Mouse (Mus musculus) liver, adult 2 months (tissue): ENCODE results near the gene Igf2bp3. TPM values are rescaled to one million over a fixed set of nuclear protein-coding genes. Genes with fewer than 3 reads are reported as not detected.

Experiments used
- DNase-seq: peaks from one replicate; pipeline ENCODE4 v3.0.0-alpha.2; 2011; ENCODE audit warnings: low read depth, low spot score; ENCODE audit errors: extremely low read depth
- H3K27ac ChIP-seq: fragments of 200-500 bp; replicated peaks from 2 replicates; pipeline ENCODE4 v1.5.1; 2012; ENCODE audit warnings: low read depth, mild to moderate bottlenecking, control low read depth, inconsistent platforms, low read length; ENCODE audit not compliant: insufficient read depth
- H3K27me3 ChIP-seq: fragments of 200-500 bp; 2 replicates; pipeline ENCODE4 v1.6.1; 2012; ENCODE audit warnings: mild to moderate bottlenecking, moderate library complexity, low read length, inconsistent platforms; ENCODE audit not compliant: control insufficient read depth, insufficient read depth
- H3K36me3 ChIP-seq: fragments of 200-500 bp; 2 replicates; pipeline ENCODE4 v1.6.1; 2012; ENCODE audit warnings: low read length, inconsistent platforms; ENCODE audit not compliant: control insufficient read depth, insufficient read depth
- H3K4me1 ChIP-seq: fragments of 200-500 bp; 2 replicates; pipeline ENCODE4 v1.6.1; 2011; ENCODE audit warnings: low read length; ENCODE audit not compliant: control insufficient read depth, insufficient read depth
- H3K4me3 ChIP-seq: fragments of 200-500 bp; 2 replicates; pipeline ENCODE4 v1.5.1; 2011; ENCODE audit warnings: low read depth, mild to moderate bottlenecking, control low read depth, low read length, moderate library complexity; ENCODE audit not compliant: insufficient read depth
- H3K79me2 ChIP-seq: fragments of 200-500 bp; 2 replicates; pipeline ENCODE4 v1.6.1; 2012; ENCODE audit warnings: inconsistent platforms, mild to moderate bottlenecking, low read length, moderate library complexity; ENCODE audit not compliant: control insufficient read depth, insufficient read depth
- H3K9ac ChIP-seq: fragments of 200-500 bp; 2 replicates; pipeline ENCODE4 v1.6.1; 2012; ENCODE audit warnings: low read depth, mild to moderate bottlenecking, control low read depth, inconsistent platforms, low read length
- CTCF ChIP-seq: fragments of 200-500 bp; IDR thresholded peaks from 2 replicates; pipeline ENCODE4 v1.5.1; 2011; ENCODE audit warnings: low read depth, low read length, control low read depth
- POLR2A ChIP-seq: fragments of 200-500 bp; IDR thresholded peaks from 2 replicates; pipeline ENCODE4 v1.6.1; 2011; ENCODE audit warnings: low read length, control low read depth; ENCODE audit not compliant: insufficient read depth; ENCODE audit errors: extremely low read depth
- WGBS: fragments of 180-500 bp; shearing (Covaris S2); methylation state at CpG from one replicate; pipeline ENCODE4 v1.1.7; 2018; 5-methylcytosine and 5-hydroxymethylcytosine counted together
- polyA plus RNA-seq: library from polyadenylated mRNA; depleted of rRNA; stranded (reverse); fragments of >200 nt; gene quantifications from 2 replicates; pipeline ENCODE4 v1.2.3, GENCODE M21; 2012
- total RNA-seq: library from RNA; depleted of rRNA; stranded (reverse); fragments of >200 nt; gene quantifications from 2 replicates; pipeline ENCODE4 v1.2.3, GENCODE M21; 2014

The Igf2bp3 gene
- total and polyA plus RNA-seq, 2 experiments: 0.21 to 0.46 TPM

DNA sequence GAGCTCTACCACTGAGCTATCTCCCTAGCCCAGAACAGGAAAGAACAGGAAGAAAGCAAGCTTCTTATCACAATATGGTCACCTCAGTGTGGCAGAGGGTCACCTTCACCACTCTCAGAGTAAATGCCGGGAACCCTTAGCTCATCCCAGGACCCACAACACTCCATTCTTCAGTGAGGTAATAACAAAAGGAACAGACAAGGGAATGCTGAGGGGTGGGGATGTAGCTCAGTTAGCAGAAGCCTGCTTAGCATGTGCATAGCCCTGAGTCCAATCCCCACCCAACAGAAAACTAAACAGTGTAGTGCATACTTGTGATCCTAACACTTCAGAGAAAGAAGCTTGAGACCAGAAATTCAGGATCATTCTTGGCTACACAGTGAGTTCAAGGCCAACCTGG is 115.7 kb downstream of the Igf2bp3 start:
- peaks cover 7% of the 10 kb centered on the region; the same call in 1 of the 2 replicates for H3K4me1 ChIP-seq
- no peak overlapping the region for H3K9ac ChIP-seq
- H3K4me3 ChIP-seq: no peak overlapping the region
- no peaks in the 10 kb centered on the region for H3K27me3 ChIP-seq
- WGBS: 86% methylated on average over 1 of the region's 1 CpGs
- no peaks in the 10 kb centered on the region for H3K36me3 ChIP-seq
- no peaks in the 10 kb centered on the region for H3K79me2 ChIP-seq
- H3K27ac ChIP-seq: no peak overlapping the region
- no peak for DNase-seq
- TF ChIP-seq POLR2A: no peak
- TF ChIP-seq CTCF: no peak

DNA sequence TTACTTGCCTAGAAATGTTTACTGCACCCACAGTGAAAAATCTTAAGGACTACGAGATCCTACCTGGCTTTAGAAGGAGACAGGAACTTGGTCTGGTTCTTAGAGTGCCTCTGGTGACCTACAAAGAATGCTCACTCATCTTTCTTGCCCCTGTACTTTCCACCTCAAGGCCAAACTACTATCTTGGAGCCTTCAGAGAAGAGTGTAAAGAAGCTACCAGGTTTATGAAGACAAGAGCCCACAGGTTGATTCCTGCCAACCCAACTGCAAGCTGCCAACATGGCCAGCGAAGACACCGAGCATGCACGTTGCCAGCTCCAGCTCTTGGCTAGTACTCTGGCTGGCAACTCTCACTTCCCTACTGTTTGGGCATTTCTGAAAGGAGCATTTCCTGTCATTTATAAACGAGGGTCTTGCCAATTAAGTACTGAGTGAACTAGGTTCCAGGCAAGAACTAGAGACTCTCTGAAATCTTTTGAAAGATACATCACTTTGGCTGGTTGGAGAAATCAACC is 117.1 kb downstream of the Igf2bp3 start:
- Histone ChIP-seq H3K27ac (no peak overlapping the region), H3K4me3 (no peak overlapping the region), H3K4me1 (peaks cover 7% of the 10 kb centered on the region; the same call in 1 of the 2 replicates), H3K9ac (no peak overlapping the region), H3K27me3 (no peaks in the 10 kb centered on the region), H3K79me2 (no peaks in the 10 kb centered on the region), H3K36me3 (no peaks in the 10 kb centered on the region)
- DNase-seq: peak; percentile 41
- no peak for TF ChIP-seq CTCF
- no peak for TF ChIP-seq POLR2A
- WGBS: 16% methylated on average over 5 of the region's 5 CpGs

- H3K9ac ChIP-seq: no peak overlapping the region
- H3K79me2 ChIP-seq: no peaks in the 10 kb centered on the region
- H3K27ac ChIP-seq: no peak overlapping the region
- peak; percentile 91 for DNase-seq
- H3K36me3 ChIP-seq: no peaks in the 10 kb centered on the region
- H3K4me1 ChIP-seq: peaks cover 7% of the 10 kb centered on the region; the same call in 1 of the 2 replicates
- no peaks in the 10 kb centered on the region for H3K27me3 ChIP-seq
- 6% methylated on average over 13 of the region's 13 CpGs for WGBS
- TF ChIP-seq POLR2A (no peak), CTCF (no peak)
- no peak overlapping the region for H3K4me3 ChIP-seq
These were observed 117.8 kb downstream of the Igf2bp3 start for GRCm38 (mm10) chr6:49096933-49097461.

GRCm38 (mm10) chr6:49096421-49096820 is 118.3 kb downstream of the Igf2bp3 start:
- no peak overlapping the region for H3K27ac ChIP-seq
- no peaks in the 10 kb centered on the region for H3K27me3 ChIP-seq
- no peak for TF ChIP-seq POLR2A
- TF ChIP-seq CTCF: no peak
- peaks cover 7% of the 10 kb centered on the region; the same call in 1 of the 2 replicates for H3K4me1 ChIP-seq
- no peak overlapping the region for H3K9ac ChIP-seq
- 60% methylated on average over 7 of the region's 7 CpGs for WGBS
- H3K36me3 ChIP-seq: 0 out of 2 replicates have a peak, but pooled peaks cover 1% of the 10 kb centered on the region
- no peak overlapping the region for H3K4me3 ChIP-seq
- no peak for DNase-seq
- H3K79me2 ChIP-seq: no peaks in the 10 kb centered on the region

DNA sequence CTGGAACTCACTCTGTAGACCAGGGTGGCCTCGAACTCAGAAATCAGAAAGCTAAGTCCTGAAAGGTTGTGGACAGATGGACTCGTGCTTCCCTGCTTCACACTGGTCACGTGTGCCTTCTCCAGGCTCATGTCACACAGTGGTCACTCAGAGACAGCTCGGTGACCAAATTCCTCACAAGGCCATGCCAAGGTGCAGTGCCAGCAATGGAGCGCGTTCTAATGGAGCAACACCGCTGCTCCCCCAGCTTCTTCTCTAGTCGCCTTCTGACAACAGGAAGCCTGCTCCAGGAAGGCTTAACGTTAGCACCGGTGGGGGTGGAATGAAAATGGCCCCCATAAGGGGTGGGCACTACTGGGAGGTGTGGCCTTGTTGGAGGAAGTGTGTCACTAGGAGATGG is 119.8 kb downstream of the Igf2bp3 start:
- 78% methylated on average over 10 of the region's 10 CpGs for WGBS
- H3K4me1 ChIP-seq: peaks cover 7% of the 10 kb centered on the region; the same call in 1 of the 2 replicates
- no peaks in the 10 kb centered on the region for H3K27me3 ChIP-seq
- H3K4me3 ChIP-seq: no peak overlapping the region
- H3K79me2 ChIP-seq: no peaks in the 10 kb centered on the region
- DNase-seq: peak; percentile 26
- TF ChIP-seq POLR2A (no peak), CTCF (no peak)
- H3K36me3 ChIP-seq: peaks cover 6% of the 10 kb centered on the region; the same call in 1 of the 2 replicates
- H3K9ac ChIP-seq: no peak overlapping the region
- H3K27ac ChIP-seq: no peak overlapping the region

DNA sequence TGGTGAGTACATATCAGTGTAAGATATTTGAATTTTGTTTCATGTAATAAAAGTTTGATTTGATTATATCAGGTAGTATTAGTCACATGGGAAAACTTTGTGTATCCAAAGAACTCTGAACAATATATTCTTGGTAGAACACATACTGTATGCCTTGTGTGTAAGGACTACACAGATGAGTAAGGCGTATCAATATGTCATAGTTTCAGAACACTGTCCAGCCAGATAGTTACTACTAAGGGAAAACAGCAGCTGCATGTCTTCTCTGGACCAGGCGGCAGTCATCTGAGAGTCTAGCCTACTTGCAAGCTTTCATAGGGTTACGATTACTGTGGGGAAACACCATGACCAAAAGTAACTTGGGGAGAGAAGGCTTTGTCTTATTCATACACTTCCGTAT is 131.7 kb downstream of the Igf2bp3 start:
- TF ChIP-seq POLR2A (no peak), CTCF (no peak)
- Histone ChIP-seq H3K4me3 (no peak overlapping the region), H3K4me1 (no peaks in the 10 kb centered on the region), H3K36me3 (peaks cover 37% of the 10 kb centered on the region), H3K79me2 (no peaks in the 10 kb centered on the region; the same call in 1 of the 2 replicates), H3K27ac (no peak overlapping the region), H3K9ac (no peak overlapping the region), H3K27me3 (no peaks in the 10 kb centered on the region)
- WGBS: 96% methylated on average over 4 of the region's 4 CpGs
- no peak for DNase-seq
